Mouse (Mus musculus) embryonic fibroblast, embryonic 13.5 days (primary cell): Measurements from ENCODE around the gene Ninj2. TPM values are rescaled to one million over a fixed set of nuclear protein-coding genes. Genes with fewer than 3 reads are reported as not detected.

Source experiments
- H3K27ac ChIP-seq: 2 replicates; pipeline ENCODE4 v1.5.1; 2012; ENCODE audit warnings: low read length, control low read depth, inconsistent platforms; ENCODE audit not compliant: insufficient read depth
- H3K4me1 ChIP-seq: 2 replicates; pipeline ENCODE4 v1.6.1; 2011; ENCODE audit warnings: low read length; ENCODE audit not compliant: control insufficient read depth, insufficient read depth
- H3K4me3 ChIP-seq: 2 replicates; pipeline ENCODE4 v1.5.1; 2011; ENCODE audit warnings: mild to moderate bottlenecking, control low read depth, low read length; ENCODE audit not compliant: insufficient read depth
- CTCF ChIP-seq: IDR thresholded peaks from 2 replicates; pipeline ENCODE4 v1.5.1; 2011; ENCODE audit warnings: mild to moderate bottlenecking, control low read depth, low read length, moderate library complexity, borderline replicate concordance; ENCODE audit not compliant: insufficient read depth
- POLR2A ChIP-seq: IDR thresholded peaks from 2 replicates; pipeline ENCODE4 v1.6.1; 2011; ENCODE audit warnings: low read depth, mild to moderate bottlenecking, control low read depth, low read length, moderate library complexity
- polyA plus RNA-seq: library from polyadenylated mRNA; stranded (reverse); fragments of >200 nt; gene quantifications from 2 replicates; pipeline ENCODE4 v1.2.4, GENCODE M21; 2011; ENCODE audit warnings: low read depth; ENCODE audit not compliant: missing spikeins, insufficient read length

Gene Ninj2
- not detected in 2 replicates for polyA plus RNA-seq

- no peaks in the 10 kb centered on the region for H3K4me1 ChIP-seq
- no peak within 1 kb of the TSS for H3K4me3 ChIP-seq
- no peak within 1 kb of the TSS for H3K27ac ChIP-seq
- no peak for TF ChIP-seq CTCF
- TF ChIP-seq POLR2A: no peak
These were observed at the start of gene Ninj2 for GRCm38 (mm10) chr6:120093100-120093499. Ninj2 (plus strand) TSS chr6:120093350.

DNA sequence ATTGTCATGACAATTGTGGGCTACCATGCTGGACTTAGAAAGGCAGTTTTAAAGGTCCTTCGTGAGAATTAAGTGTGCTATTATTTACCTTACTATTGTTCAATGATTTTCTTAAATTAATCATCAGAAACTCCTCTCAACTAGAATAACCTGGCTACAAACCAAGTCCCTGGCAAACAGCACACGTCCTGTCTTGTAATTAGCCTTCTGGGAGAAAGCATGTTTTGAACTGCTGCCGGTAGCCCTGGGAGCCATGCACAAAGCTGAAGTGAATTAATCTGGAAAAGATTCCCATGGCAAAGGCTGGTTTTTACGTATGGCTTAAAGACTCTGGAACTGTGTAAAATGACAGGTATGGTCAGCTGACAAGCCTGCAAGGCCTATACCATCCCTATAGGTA is 47.7 kb upstream of the Ninj2 start:
- H3K27ac ChIP-seq: no peak overlapping the region
- TF ChIP-seq CTCF (no peak), POLR2A (no peak)
- no peak overlapping the region for H3K4me3 ChIP-seq
- H3K4me1 ChIP-seq: no peaks in the 10 kb centered on the region

GRCm38 (mm10) chr6:120047705-120048292 is 45.4 kb upstream of the Ninj2 start:
- H3K4me3 ChIP-seq: no peak overlapping the region
- TF ChIP-seq CTCF (no peak), POLR2A (no peak)

DNA sequence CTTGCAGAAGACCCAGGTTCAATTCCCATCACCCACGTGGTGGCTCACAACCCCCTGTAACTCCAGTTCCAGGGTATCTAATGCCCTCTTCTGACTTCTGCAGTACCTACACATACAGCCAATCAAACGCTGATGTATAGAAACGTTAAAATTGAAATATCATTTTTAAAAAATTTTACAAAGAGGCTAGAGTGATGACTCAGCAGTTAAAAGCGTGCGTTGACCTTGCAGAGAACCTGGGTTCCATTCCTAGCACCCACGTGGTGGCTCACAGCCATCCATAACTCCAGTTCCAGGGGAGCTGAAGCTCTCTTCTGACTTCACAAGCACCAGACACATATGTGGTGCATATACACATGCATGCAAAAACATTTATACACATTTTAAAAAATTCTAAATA is 38.7 kb upstream of the Ninj2 start:
- no peak overlapping the region for H3K4me3 ChIP-seq
- no peak overlapping the region for H3K27ac ChIP-seq
- no peaks in the 10 kb centered on the region for H3K4me1 ChIP-seq
- no peak for TF ChIP-seq CTCF
- TF ChIP-seq POLR2A: no peak

More at GRCm38 (mm10) chr6:120047705-120048292, 45.4 kb upstream of the Ninj2 start:
- no peak overlapping the region for H3K27ac ChIP-seq
- H3K4me1 ChIP-seq: no peaks in the 10 kb centered on the region

DNA sequence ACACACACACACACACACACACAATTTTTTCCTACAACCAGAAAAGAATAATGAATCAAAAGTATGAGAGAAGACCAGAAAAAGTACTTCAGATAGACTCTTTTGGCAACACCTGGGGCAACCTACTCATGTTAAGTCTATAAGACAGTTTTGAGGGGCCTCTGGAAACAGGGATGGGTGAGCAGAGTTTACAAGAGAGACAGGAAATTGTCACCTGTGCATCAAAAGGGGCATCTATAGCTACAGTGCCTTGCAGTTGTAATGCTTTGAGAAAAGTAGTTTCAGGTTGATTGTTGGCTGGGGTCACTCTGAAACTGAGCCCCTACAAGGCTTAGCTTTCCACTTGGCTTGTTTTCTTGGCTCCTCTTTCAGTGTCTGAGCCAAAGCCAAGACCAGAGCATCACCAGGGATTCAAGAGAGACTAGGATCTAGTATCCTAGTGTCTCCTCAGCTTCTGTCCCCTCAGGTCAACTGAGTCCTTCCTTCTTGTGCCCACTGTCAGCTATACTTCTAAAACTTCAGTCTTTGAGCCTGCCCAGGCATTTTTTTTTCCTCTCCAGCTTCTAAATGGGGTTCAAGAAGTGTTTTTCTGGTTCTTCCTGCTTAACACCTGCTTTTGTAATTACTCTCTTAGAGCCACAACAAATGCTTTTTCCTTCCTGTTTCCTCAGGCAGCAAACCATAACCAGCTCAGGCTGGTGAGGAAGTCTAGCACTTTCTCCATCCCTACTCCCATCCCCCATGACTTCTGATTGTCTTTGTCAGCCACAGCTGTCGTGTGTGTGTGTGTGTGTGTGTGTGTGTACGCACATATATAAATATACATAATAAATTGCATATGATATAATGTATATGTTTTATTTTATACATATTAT is 37.2 kb upstream of the Ninj2 start:
- H3K4me1 ChIP-seq: no peaks in the 10 kb centered on the region
- H3K27ac ChIP-seq: no peak overlapping the region
- H3K4me3 ChIP-seq: no peak overlapping the region
- TF ChIP-seq CTCF (no peak), POLR2A (no peak)

DNA sequence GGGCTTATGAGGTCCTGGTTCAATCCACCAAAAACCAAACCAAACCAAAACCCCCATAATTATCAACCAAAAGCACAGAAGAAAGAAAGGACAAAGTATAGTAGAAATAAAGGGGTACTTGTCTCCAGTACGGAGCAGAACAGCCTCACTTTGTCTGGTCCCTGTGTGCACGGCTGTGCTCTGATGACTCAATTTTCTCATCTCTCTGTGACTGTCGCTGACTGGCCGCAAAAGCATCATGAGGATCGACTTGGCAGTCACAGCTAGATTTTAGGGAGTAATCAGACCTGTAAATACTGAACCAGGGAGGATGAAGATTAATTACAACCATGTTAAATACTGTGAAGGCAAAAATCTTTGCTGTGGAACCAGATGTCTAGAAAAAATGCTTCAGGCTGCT is 30.2 kb upstream of the Ninj2 start:
- TF ChIP-seq POLR2A (no peak), CTCF (no peak)
- no peak overlapping the region for H3K4me3 ChIP-seq
- H3K4me1 ChIP-seq: no peaks in the 10 kb centered on the region
- H3K27ac ChIP-seq: no peak overlapping the region

DNA sequence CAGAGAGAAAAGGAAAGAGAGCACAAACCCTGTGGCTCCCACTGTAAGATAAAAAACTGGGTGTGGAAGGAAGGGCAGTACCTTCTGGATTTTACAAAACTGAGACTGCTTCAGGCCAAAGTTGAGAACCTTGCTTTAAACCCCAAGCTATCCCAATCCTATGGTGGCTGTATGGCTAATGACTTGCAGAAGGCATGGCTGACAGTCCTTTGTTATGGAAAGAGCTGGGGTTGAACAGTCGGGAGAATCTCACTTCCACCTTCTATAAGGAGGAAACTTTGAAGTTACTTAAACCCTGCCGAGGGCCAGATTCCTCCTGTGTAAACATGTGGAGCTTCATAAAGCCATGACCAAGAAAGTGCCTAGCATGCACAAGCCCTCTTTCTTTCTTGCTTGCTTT is 28.5 kb upstream of the Ninj2 start:
- no peak overlapping the region for H3K27ac ChIP-seq
- no peak for TF ChIP-seq CTCF
- no peak for TF ChIP-seq POLR2A
- H3K4me3 ChIP-seq: no peak overlapping the region
- no peaks in the 10 kb centered on the region for H3K4me1 ChIP-seq

- Histone ChIP-seq H3K27ac (no peak overlapping the region), H3K4me1 (no peaks in the 10 kb centered on the region), H3K4me3 (no peak overlapping the region)
- TF ChIP-seq CTCF: no peak
- TF ChIP-seq POLR2A: no peak
These were observed 27.5 kb upstream of the Ninj2 start for GRCm38 (mm10) chr6:120065552-120066177.

GRCm38 (mm10) chr6:120069546-120069945 is 23.6 kb upstream of the Ninj2 start:
- Histone ChIP-seq H3K4me3 (no peak overlapping the region), H3K27ac (no peak overlapping the region), H3K4me1 (no peaks in the 10 kb centered on the region)
- TF ChIP-seq POLR2A: no peak

DNA sequence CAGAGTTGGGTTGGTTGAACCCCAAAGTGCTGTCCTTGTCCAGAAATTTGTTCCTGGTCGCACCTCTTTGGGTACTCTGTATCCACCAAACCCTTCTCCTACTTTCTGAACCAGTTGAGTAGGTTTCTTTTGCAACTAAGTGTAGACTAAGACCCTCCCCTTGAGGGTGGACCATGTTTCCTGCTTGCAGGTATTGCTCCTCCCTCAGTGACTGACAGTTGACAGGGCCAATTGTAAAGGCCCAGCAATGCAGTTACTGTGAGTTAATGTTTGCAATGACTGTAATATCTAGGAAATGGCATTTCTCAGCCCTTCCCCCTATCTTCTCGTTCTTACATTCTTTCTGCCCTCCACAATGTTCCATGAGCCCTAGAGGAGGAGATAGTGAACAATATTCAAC is 20.5 kb upstream of the Ninj2 start:
- H3K4me3 ChIP-seq: no peak overlapping the region
- TF ChIP-seq POLR2A: no peak
- no peak for TF ChIP-seq CTCF
- no peak overlapping the region for H3K27ac ChIP-seq
- H3K4me1 ChIP-seq: no peaks in the 10 kb centered on the region
